Mouse (Mus musculus) layer of hippocampus, adult 9-10 months (tissue): ENCODE data around the gene Rbm17.
A peak's percentile ranks its signal among the peaks of the same experiment; 100 is the strongest.

Experiments
- DNase-seq: peaks from one replicate; pipeline ENCODE4 v3.0.0; 2022; ENCODE audit warnings: low spot score

Gene Rbm17

GRCm38 (mm10) chr2:11596690-11597089, 7.3 kb downstream of the Rbm17 start:
- no peak for DNase-seq

DNA sequence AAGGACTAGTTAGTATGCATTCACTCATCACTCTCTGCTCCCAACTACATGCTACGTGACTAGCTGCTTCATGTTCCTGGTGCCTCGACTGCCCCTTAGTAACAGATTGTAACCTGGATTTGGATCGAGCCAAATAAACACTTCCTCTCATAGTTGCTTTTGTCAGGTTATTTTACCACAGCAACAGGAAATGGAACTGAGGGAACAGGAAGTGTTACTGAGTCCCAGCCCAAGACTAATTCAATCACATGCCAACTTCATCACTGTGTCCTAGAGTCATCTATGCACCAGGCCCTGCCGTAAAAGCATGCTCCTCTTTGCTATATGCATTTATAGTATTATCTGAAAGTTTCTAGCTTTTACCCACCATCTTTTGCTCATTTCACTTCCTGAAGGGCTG, 16.0 kb downstream of the Rbm17 start:
- DNase-seq, result no peak

- DNase-seq, result no peak
Measured at GRCm38 (mm10) chr2:11579399-11579798, 24.6 kb downstream of the Rbm17 start.

GRCm38 (mm10) chr2:11578187-11578586, 25.8 kb downstream of the Rbm17 start:
- no peak for DNase-seq

- no peak for DNase-seq
Measured at GRCm38 (mm10) chr2:11573684-11574083, 30.3 kb downstream of the Rbm17 start.

DNA sequence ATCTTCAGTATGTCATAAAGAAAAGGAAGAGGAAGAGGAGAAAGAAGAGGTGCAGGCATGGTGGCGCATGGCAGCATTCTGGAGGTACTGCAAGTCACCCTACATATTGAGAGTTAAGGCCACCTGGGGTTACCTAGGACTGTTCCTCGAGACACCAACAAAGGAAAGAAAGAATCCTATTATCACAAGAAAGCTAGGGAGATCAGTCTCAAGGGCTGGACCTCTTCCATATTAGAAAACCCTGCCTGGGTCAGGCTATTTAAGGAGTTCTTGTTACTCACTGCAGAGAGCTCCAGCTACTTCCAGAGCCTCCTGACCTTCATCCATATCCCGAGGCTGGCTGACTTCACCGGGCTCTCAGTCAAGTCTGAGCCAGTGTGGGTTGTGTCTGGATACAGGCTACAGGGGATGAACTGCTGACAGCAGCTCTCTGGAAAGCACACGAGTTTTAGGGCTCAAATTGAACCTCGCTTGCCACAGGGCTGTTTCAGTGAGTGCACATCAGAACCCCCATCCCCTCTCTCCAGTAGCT, 32.9 kb downstream of the Rbm17 start:
- no peak for DNase-seq

- no peak for DNase-seq
Measured at GRCm38 (mm10) chr2:11568471-11568870, 35.5 kb downstream of the Rbm17 start.

DNA sequence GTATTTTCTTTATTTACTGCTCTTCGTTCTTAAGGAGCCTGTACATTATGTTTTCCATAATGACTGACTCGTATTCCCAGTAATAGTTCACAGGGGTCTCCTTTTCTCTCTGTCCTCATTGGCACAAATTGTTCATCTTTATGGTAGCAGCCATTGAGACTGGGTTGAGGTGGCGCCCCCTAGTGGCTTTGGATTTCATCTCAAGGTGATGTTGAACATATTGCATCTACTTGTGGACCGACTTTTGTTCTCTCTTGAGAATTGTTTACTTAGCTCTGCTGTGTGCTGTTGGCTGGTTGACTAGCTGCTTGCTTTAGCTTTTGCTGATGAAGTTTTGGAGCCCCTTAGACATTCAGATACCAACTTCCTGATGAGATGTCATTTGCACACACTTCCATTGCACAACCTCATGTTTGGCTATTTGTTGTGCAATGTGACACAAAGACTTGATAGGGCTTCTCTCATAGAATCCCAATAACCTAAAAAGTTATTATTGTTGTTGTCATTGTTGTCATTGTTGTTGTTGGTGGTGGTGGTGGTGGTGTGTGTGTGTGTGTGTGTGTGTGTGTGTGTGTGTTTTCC, 36.1 kb downstream of the Rbm17 start:
- DNase-seq, result no peak

GRCm38 (mm10) chr2:11566898-11567297, 37.1 kb downstream of the Rbm17 start:
- no peak for DNase-seq

DNA sequence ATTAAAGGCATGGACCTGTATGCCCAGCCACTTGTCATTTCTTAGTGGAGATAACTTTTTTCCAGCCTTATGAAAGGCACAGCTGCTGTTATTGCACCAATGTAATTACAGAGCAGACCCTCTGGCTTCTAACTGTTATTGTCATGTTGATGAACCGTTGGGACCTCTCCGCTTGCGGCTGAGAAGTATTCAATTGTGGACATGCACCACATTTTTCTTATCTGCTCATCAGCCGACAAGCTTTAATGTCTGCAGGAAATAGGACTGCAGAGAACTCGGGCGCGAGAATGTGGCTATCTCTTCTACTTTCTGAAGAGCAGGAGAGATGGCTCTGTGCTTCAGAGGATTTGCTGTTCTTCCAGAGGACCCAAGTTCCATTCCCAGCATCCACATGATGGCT, 37.7 kb downstream of the Rbm17 start:
- DNase-seq, result no peak

DNA sequence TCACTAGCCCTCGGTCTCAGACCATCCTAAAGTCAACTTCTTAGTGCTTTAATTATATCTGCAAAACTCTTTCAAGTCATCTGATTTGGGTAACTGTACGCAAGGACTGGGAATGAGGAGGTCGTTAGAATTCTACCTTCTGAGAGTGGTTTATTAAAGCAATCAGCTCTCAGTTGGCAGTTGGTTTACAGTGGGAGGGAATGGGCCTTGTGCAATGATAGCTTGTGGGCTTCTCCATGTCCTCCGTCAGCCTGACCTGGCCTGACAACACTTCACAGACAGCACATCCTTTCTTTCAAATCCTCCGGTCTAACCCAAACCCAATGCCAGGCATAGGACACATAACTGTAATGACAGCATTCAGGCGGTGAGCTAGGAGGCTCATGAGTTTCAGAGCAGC, 39.2 kb downstream of the Rbm17 start:
- no peak for DNase-seq

DNA sequence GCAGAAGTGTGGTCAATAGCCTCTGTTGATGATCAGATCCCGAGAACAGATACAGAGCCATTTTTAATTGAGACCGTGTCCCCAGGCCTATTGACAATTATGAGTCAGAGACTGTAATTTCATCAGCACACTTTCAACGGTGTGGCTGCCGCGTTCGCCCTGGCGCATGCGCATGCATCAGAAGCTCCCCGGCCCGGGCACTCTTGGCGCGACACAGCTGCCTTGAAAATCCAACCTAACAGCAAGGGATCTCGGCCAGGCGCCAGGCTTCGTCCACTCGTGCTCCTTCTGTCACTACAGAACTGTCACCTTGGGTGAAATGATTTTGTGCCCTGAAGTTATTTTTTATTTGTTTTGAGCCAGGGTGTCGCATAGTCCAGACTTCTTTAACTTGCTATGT, 40.7 kb downstream of the Rbm17 start:
- no peak for DNase-seq

GRCm38 (mm10) chr2:11558654-11559053, 45.3 kb downstream of the Rbm17 start:
- DNase-seq, result no peak

- no peak for DNase-seq
Measured at GRCm38 (mm10) chr2:11557244-11557643, 46.7 kb downstream of the Rbm17 start.

DNA sequence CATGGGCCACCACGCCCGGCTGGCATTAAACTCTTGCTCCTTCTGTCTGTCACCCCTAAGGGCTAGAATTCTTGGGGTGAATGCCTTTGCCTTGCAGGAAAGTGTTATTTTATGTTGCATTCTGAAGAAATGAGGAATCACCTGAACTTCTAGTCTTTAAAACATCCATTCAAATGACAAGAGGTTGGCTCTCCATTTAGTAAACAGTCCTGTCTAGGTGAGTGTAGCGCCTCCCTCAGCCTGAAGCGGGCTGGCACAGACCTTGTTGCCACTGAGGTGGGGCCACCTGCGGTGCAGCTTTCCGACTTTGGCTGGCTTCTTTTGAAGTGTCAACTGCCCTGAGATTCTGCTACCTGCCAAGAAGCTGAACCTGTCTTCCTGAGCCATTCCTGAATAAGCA, 48.6 kb downstream of the Rbm17 start:
- no peak for DNase-seq

DNA sequence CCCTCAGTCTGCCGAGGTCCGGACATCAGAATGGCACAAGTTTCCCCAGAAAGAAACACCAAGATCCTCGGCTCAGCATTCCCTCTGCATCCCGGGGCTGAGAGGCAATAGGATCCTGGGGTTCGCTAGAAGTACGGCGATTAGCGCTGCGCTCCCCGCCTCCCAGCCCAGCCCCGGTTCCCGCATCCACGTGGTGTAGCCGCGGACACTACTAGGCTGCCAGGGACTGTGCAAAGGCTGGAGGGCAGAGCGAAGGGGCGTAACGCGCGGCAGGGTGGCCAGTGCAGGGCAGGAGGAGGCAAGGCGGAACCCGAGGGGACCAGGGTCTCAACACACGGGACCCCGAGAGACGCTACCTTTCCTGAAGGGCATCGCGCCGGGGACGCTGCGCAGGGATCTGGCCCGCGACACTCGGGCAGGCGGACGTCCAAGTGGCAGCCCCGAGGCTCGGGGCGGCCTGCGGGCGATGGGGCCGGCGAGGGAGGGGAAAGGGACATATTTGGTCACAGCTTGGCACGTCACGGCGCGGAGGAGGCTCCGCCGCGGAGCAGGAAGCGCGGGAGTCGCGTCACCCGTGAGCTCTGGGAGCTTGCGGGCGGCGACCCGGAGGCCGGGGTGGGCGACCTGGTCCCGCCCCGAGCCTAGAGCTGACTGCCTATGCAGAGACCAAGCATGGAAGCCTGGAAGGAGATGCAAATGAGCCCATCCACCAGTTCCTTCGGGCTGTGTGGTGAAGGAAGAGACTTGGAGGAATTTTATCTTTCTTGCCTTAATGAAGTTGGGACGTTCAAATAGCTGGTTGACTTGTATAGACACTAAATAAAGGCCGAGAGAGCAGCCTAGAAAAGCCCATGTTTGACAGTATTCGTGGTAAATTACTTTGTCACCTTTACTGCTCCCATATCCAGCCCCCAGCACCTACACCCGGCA, 50.2 kb downstream of the Rbm17 start, which contains the start of gene Pfkfb3:
Gene Pfkfb3 (minus strand): TSS at position 607 of the 930 bp plus-strand sequence.
- peak; percentile 38 for DNase-seq

DNA sequence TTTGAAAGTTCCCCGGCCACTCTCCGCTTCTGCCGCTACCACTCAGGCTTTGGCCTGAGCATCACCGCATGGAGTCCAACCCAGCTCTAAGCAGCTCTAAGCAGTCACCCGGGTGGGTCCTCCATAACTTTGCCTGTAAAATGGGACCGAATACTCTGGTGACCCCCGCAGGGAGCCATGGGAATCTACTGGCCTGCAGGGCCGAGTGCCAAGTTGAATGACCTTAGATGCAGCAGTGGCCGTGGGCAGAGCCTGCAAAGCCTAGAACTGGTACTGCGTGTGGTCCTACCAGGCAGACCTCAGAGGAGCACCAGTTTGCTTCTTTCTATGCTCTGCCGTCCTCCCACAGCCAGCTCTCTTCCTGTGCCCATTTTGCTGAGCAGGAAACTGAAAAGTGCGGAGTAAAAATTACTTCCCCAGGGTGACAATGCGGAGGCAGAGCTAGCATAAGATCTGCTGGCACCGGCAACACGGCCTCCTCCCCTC, 50.9 kb downstream of the Rbm17 start:
- DNase-seq, result no peak

- no peak for DNase-seq
Measured at GRCm38 (mm10) chr2:11552297-11552821, 51.6 kb downstream of the Rbm17 start.

DNA sequence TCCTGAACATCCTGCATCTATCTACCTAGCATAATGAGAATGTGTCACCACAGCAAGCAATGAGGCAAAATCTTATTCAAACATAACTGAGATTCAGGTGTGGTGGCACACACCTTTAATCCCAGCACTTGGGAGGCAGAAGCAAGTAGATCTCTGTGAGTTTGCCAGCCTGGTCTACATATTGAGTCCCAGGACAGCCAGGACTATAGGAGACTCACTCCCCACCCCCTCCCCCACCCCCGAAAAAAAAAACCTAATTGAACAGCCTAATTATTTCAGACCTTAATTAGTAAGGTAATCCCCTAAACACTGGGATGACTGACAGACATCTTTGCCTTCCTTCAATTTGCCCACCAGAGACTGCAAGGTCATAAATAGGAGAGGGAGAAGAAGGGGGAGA, 52.2 kb downstream of the Rbm17 start:
- no peak for DNase-seq

- DNase-seq, result no peak
Measured at GRCm38 (mm10) chr2:11548508-11548907, 55.4 kb downstream of the Rbm17 start.

GRCm38 (mm10) chr2:11547609-11548008, 56.3 kb downstream of the Rbm17 start:
- no peak for DNase-seq

- DNase-seq, result no peak
Measured at GRCm38 (mm10) chr2:11546091-11546490, 57.9 kb downstream of the Rbm17 start.

GRCm38 (mm10) chr2:11545380-11545779, 58.6 kb downstream of the Rbm17 start:
- DNase-seq, result no peak
